Mouse (Mus musculus) heart, embryonic 11.5 days (tissue): Measurements from ENCODE around the gene Il21. TPM values are rescaled to one million over a fixed set of nuclear protein-coding genes. Genes with fewer than 3 reads are reported as not detected.

Experiments used
- ATAC-seq: fragments of 200-750 bp; cut with Nextera tagmentation; replicated peaks from 2 replicates; pipeline ENCODE4 v1.8.0; 2017; ENCODE audit warnings: moderate library complexity; ENCODE audit not compliant: insufficient number of reproducible peaks, low FRiP score, low TSS enrichment
- H3K27ac ChIP-seq: fragments of 300-500 bp; sonication (generic); 2 replicates; pipeline ENCODE4 v1.5.1; 2014; ENCODE audit warnings: mild to moderate bottlenecking, low read depth, low read length
- H3K27me3 ChIP-seq: fragments of 300-500 bp; sonication (generic); 2 replicates; pipeline ENCODE4 v1.6.1; 2014; ENCODE audit warnings: mild to moderate bottlenecking, low read length, mixed read lengths; ENCODE audit not compliant: control insufficient read depth, insufficient read depth
- H3K36me3 ChIP-seq: fragments of 300-500 bp; sonication (generic); 2 replicates; pipeline ENCODE4 v1.6.1; 2014; ENCODE audit warnings: mild to moderate bottlenecking, low read length, moderate library complexity, mixed read lengths; ENCODE audit not compliant: control insufficient read depth, insufficient read depth
- H3K4me1 ChIP-seq: fragments of 300-500 bp; sonication (generic); 2 replicates; pipeline ENCODE4 v1.6.1; 2014; ENCODE audit warnings: low read length; ENCODE audit not compliant: control insufficient read depth, insufficient read depth
- H3K4me2 ChIP-seq: fragments of 300-500 bp; sonication (generic); 2 replicates; pipeline ENCODE4 v1.6.1; 2014; ENCODE audit warnings: mild to moderate bottlenecking, moderate library complexity
- H3K4me3 ChIP-seq: fragments of 300-500 bp; sonication (generic); 2 replicates; pipeline ENCODE4 v1.5.1; 2014; ENCODE audit warnings: low read depth, low read length
- H3K9ac ChIP-seq: fragments of 300-500 bp; sonication (generic); 2 replicates; pipeline ENCODE4 v1.6.1; 2014; ENCODE audit warnings: mild to moderate bottlenecking, low read depth, low read length, moderate library complexity
- H3K9me3 ChIP-seq: fragments of 300-500 bp; sonication (generic); replicated peaks from 2 replicates; pipeline ENCODE4 v1.6.1; 2016; ENCODE audit warnings: low read length; ENCODE audit not compliant: control insufficient read depth
- WGBS: fragments of 180-500 bp; shearing (Covaris S2); extraction: QIAGEN DNeasy Blood & Tissue Kit; methylation state at CpG from one replicate; pipeline ENCODE4 v1.1.7; 2014; ENCODE audit not compliant: insufficient replicate concordance; 5-methylcytosine and 5-hydroxymethylcytosine counted together
- polyA plus RNA-seq: library from polyadenylated mRNA; unstranded; fragments of >200 nt; fragmentation: Nextera tagmentation; extraction: Ambion mirVana; gene quantifications from 2 replicates; pipeline ENCODE4 v1.2.1, GENCODE M21; 2014

The Il21 gene
- polyA plus RNA-seq, 1 experiment from 2014 or later = not detected

DNA sequence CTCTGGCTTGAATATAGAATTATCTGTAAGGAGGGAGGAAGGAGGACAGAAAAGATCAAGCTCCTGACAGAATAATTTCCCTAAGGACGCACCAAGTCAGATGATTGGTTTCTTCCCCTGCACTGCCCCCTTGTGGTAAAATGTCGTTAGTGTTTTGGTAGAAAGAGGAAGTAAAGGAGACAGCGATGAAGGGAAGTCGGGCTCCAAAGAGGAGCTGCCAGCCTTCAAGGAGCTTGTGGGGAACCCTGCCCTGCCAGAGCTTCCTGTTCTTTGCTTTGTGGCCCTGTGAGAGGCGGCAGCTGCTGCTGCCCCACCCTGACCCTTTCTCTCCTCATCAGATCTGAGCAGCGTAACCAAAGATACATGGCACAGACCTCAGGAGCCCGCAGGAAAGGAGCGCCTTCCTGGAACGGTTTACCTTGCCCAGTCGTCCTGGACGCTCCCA lies 28.4 kb downstream of the Il21 start:
- Histone ChIP-seq H3K4me3 (peak overlapping the region; percentile 61), H3K4me2 (peak overlapping the region; percentile 84), H3K4me1 (peaks cover 4% of the 10 kb centered on the region; the same call in 1 of the 2 replicates), H3K36me3 (no peaks in the 10 kb centered on the region), H3K27ac (no peak overlapping the region), H3K9ac (peak overlapping the region; percentile 77), H3K9me3 (no peaks in the 10 kb centered on the region), H3K27me3 (no peaks in the 10 kb centered on the region; the same call in 1 of the 2 replicates)
- WGBS = 2% methylated on average over 11 of the region's 11 CpGs
- no peak for ATAC-seq

DNA sequence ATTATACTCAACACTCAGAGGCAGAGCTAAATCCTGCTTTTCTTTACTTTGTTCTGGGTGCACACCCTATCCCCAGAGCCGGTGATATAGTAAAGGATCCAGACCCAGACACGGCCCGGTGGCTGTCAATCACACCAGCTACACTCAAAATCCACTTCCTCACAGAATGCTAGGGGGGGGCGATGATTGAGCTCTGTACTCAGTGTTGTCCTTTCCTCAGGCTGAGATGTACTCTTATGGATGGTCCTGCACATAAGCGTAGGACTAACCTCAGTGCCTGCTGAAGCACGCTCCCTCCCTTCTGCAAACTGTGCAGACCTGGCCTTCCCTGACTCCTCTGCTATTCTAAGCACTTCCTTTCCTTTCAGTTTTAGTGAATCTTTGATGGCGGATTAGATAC lies 29.6 kb downstream of the Il21 start:
- H3K4me2 ChIP-seq = no peak overlapping the region
- no peak overlapping the region for H3K27ac ChIP-seq
- H3K9ac ChIP-seq = no peak overlapping the region
- H3K27me3 ChIP-seq = no peaks in the 10 kb centered on the region; the same call in 1 of the 2 replicates
- no peak for ATAC-seq
- H3K4me1 ChIP-seq = peaks cover 4% of the 10 kb centered on the region; the same call in 1 of the 2 replicates
- H3K4me3 ChIP-seq = no peak overlapping the region
- H3K9me3 ChIP-seq = no peaks in the 10 kb centered on the region
- WGBS = 78% methylated on average over 7 of the region's 7 CpGs
- H3K36me3 ChIP-seq = no peaks in the 10 kb centered on the region

DNA sequence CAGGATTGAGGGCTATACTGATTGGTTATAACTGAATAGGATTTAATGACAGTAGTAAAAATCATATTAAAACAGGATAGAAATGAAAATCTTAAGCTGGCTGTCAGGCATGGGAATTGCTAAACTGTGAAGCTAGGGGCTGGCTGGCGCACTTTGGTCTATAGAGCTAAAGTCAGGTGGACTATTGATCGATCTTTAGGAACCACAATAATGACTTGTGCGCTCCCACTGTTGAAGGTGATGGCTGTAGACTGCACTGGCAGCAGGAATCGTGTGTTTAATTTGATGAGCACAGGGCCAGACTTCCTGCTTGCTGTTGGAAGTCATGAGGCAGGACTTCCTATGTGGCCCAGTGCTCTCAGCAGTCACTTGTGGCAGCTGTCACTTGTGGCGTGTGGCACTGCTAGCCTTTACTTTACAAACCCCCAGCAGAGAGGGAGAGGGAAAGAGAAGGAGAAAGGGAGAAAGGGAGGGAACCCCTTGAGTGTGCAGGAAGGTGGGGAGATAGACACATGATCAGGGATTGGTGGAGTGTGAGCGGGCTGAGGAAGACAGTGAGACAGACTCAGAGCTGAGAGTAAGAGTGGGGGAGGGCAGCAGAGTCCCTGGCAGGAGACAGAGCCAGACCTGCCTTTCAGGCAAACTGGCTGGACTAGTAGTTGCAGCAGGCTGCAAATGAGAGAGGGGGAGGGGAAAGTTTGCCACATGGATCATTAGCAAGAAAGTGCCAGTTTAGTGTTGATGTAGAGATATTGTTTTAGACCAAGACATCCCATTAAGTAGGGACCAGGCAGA lies 31.1 kb downstream of the Il21 start:
- Histone ChIP-seq H3K4me3 (no peak overlapping the region), H3K27me3 (no peaks in the 10 kb centered on the region), H3K9ac (0 out of 2 replicates have a peak overlapping the region, but pooled peaks have one; percentile 28), H3K4me1 (peaks cover 4% of the 10 kb centered on the region; the same call in 1 of the 2 replicates), H3K9me3 (no peaks in the 10 kb centered on the region), H3K4me2 (peak overlapping the region; percentile 22; the same call in 1 of the 2 replicates), H3K36me3 (no peaks in the 10 kb centered on the region), H3K27ac (no peak overlapping the region)
- no peak for ATAC-seq
- 47% methylated on average over 6 of the region's 6 CpGs for WGBS

DNA sequence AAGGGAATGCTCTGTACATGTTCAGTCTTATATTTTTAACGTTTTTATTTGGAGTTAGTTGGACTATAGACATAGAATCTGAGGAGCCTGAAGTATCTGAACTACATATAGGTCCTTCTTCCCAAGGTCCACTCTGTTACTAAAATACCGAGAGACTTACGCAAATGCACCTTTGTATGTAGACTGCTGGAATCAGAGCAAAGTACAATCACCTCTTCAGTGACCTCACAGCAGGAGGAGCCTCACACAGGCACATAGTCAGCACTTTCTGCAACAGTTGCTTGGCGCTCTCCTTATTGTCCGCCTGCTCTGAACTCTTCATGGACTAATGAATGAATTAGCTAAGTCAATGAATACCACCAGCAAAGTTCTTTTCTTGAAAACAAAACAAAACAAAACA lies 34.1 kb downstream of the Il21 start:
- Histone ChIP-seq H3K4me2 (no peak overlapping the region), H3K9me3 (no peaks in the 10 kb centered on the region), H3K4me3 (no peak overlapping the region), H3K27me3 (no peaks in the 10 kb centered on the region), H3K36me3 (no peaks in the 10 kb centered on the region), H3K27ac (no peak overlapping the region), H3K4me1 (peaks cover 4% of the 10 kb centered on the region; the same call in 1 of the 2 replicates), H3K9ac (no peak overlapping the region)
- ATAC-seq = no peak
- 79% methylated on average over 5 of the region's 5 CpGs for WGBS

DNA sequence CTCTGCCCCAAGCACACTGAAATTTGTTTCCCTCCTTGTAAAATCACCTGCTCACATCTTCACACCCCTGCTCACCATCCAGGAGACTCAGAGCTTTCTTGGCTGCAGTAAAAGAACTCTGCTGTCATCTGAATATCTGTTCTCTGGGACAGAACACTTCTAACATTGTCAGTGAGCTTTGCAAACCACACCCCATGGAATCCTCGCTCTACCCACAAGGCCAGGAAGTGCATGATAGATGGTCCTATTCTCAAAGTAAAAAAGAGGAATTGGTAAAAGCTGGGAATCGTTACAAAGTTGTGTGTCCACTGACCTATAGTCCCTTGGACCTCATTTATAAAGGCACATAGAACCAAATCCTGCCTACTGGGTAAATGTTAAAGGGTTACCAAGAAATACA lies 40.5 kb downstream of the Il21 start:
- H3K9ac ChIP-seq = no peak overlapping the region
- no peak overlapping the region for H3K27ac ChIP-seq
- no peaks in the 10 kb centered on the region for H3K9me3 ChIP-seq
- H3K4me1 ChIP-seq = no peaks in the 10 kb centered on the region
- no peaks in the 10 kb centered on the region for H3K36me3 ChIP-seq
- H3K4me3 ChIP-seq = no peak overlapping the region
- WGBS = 54% methylated on average over 2 of the region's 2 CpGs
- no peak for ATAC-seq
- H3K4me2 ChIP-seq = no peak overlapping the region
- H3K27me3 ChIP-seq = no peaks in the 10 kb centered on the region

DNA sequence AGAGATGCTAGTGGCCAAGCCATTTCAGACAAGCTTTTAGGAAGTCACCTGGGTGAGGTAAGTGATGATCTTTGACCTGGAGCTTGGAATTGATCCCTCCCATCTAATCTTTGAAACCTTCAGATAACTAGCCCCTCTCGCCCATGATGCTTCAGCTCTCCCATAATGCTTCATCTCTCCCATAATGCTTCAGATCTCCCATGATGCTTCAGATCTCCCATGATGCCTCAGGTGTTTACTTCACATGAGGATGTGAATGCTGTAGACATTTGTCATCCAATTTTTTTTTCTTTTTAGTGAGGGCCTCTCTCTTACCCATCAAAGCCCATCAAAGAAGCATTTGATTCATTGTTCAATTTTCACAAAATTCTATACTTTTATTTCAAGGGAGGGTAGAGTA lies 46.9 kb downstream of the Il21 start:
- no peak for ATAC-seq
- Histone ChIP-seq H3K4me2 (no peak overlapping the region), H3K4me1 (no peaks in the 10 kb centered on the region), H3K4me3 (no peak overlapping the region), H3K9ac (no peak overlapping the region), H3K27me3 (no peaks in the 10 kb centered on the region), H3K9me3 (no peaks in the 10 kb centered on the region), H3K36me3 (no peaks in the 10 kb centered on the region), H3K27ac (no peak overlapping the region)
- WGBS = 74% methylated on average over 1 of the region's 1 CpGs

DNA sequence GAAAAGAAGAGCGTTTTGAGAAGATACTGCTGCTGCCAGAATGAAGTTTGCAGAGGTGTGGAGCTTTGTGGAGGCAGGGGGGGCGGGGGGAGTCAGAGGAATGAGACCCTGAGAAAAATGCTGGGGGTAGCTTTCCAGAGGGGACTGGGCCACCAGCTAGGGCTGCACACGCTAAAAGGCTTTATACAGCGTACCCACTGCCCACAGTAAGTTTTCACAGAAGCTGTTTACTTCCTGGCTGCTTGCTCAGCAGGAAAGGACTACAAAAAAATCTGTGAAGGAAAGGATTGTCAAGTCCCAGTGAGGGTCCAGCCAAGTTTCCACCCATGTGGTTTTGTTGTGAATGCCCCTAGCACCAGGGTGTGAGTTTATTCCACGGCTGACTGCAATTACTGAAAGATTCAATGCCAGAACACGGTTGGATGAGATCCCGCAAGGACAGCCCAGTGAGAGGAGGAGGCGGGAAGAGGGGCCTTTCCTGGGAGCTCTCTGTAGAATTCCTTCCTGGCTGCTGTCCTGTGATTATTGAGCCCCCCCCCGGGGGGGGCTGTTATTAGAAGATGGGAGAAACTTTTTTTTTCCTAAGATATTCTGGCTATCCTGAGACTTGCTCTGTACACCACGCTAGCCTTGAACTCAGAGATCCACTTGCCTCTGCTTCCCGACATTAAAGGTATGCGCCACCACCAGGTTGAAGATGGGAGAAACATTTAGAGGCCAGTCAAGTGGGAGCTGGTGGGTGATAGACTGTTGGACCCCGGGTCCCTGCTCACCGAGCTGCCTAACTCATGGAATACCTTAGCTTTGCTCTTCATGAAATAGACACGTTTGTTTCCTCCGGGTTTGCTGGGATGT lies 49.8 kb downstream of the Il21 start:
- H3K36me3 ChIP-seq = no peaks in the 10 kb centered on the region
- no peaks in the 10 kb centered on the region for H3K9me3 ChIP-seq
- no peaks in the 10 kb centered on the region for H3K27me3 ChIP-seq
- no peaks in the 10 kb centered on the region for H3K4me1 ChIP-seq
- no peak overlapping the region for H3K9ac ChIP-seq
- ATAC-seq = no peak
- WGBS = 44% methylated on average over 16 of the region's 16 CpGs
- no peak overlapping the region for H3K27ac ChIP-seq
- no peak overlapping the region for H3K4me3 ChIP-seq
- no peak overlapping the region for H3K4me2 ChIP-seq

DNA sequence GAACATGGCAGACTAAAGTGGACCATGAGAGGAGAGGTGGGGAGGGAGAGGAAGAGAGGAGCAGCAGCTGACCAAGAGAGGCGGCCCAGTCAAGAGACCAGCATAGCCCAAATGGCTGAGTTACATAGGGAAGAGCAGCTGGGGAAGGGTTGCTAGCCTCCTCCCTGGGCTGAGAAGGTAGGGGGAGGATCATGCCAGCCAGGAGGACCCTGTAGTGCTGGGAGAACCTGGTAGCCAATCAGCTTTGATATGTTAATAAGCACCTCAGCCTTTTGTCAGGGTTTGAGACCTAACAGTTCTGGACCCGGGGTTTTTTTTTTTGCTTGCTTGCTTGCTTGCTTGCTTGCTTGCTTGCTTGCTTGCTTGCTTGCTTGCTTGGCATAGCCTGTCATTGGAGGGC lies 51.4 kb downstream of the Il21 start:
- H3K4me2 ChIP-seq = no peak overlapping the region
- no peak overlapping the region for H3K27ac ChIP-seq
- H3K4me3 ChIP-seq = no peak overlapping the region
- no peaks in the 10 kb centered on the region for H3K36me3 ChIP-seq
- H3K9ac ChIP-seq = no peak overlapping the region
- no peaks in the 10 kb centered on the region for H3K4me1 ChIP-seq
- no peaks in the 10 kb centered on the region for H3K9me3 ChIP-seq
- ATAC-seq = no peak
- WGBS = 16% methylated on average over 2 of the region's 2 CpGs
- H3K27me3 ChIP-seq = no peaks in the 10 kb centered on the region
